Mouse (Mus musculus) liver, embryonic 14.5 days (tissue): ENCODE data around the gene Ifnl2. TPM values are rescaled to one million over a fixed set of nuclear protein-coding genes. Genes with fewer than 3 reads are reported as not detected.

Experiments
- ATAC-seq: fragments of 200-750 bp; cut with Nextera tagmentation; 2 replicates; pipeline ENCODE4 v1.8.0; 2017; ENCODE audit warnings: moderate number of reproducible peaks, mild to moderate bottlenecking, moderate library complexity; ENCODE audit not compliant: insufficient read depth
- DNase-seq, 3 experiments: peaks; one replicate each; pipeline ENCODE4 v3.0.0-alpha.2; 2012 to 2013; ENCODE audit warnings: low read depth in 3 of 3, low spot score in 3 of 3
- H3K27ac ChIP-seq: fragments of 300-500 bp; sonication (generic); 2 replicates; pipeline ENCODE4 v1.5.1; 2014; ENCODE audit warnings: moderate library complexity, mild to moderate bottlenecking, control low read depth, inconsistent platforms
- H3K27me3 ChIP-seq: fragments of 300-500 bp; sonication (generic); 2 replicates; pipeline ENCODE4 v1.6.1; 2014; ENCODE audit warnings: mild to moderate bottlenecking, low read length, moderate library complexity; ENCODE audit not compliant: control insufficient read depth, insufficient read depth
- H3K36me3 ChIP-seq: fragments of 300-500 bp; sonication (generic); replicated peaks from 2 replicates; pipeline ENCODE4 v1.6.1; 2014; ENCODE audit warnings: low read depth; ENCODE audit not compliant: control insufficient read depth, insufficient read depth
- H3K4me1 ChIP-seq, 2 experiments: fragments of 200-500 bp in 1 of 2; fragments of 300-500 bp in 1 of 2; sonication (generic) in 1 of 2; replicated peaks; 2 replicates each; pipeline ENCODE4 v1.6.1; 2012 to 2014; ENCODE audit warnings: antibody characterized with exemption in 1 of 2, inconsistent platforms in 1 of 2, low read length in 1 of 2; ENCODE audit not compliant: control insufficient read depth in 2 of 2, insufficient read depth in 2 of 2
- H3K4me2 ChIP-seq: fragments of 300-500 bp; sonication (generic); 2 replicates; pipeline ENCODE4 v1.6.1; 2014; ENCODE audit warnings: low read depth, mild to moderate bottlenecking, control low read depth, moderate library complexity
- H3K4me3 ChIP-seq, 2 experiments: fragments of 200-500 bp in 1 of 2; fragments of 300-500 bp in 1 of 2; sonication (generic) in 1 of 2; 2 replicates each; pipeline ENCODE4 v1.5.1; 2012 to 2014; ENCODE audit warnings: low read depth in 2 of 2, low read length in 2 of 2, mild to moderate bottlenecking in 2 of 2, control low read depth in 1 of 2, inconsistent platforms in 1 of 2, moderate library complexity in 1 of 2; ENCODE audit not compliant: insufficient read depth in 1 of 2
- H3K9ac ChIP-seq: fragments of 300-500 bp; sonication (generic); replicated peaks from 2 replicates; pipeline ENCODE4 v1.6.1; 2014; ENCODE audit warnings: mild to moderate bottlenecking, control low read depth, moderate library complexity
- H3K9me3 ChIP-seq: fragments of 300-500 bp; sonication (generic); 2 replicates; pipeline ENCODE4 v1.6.1; 2016; ENCODE audit warnings: low read length, mixed read lengths; ENCODE audit not compliant: control insufficient read depth
- CTCF ChIP-seq: IDR thresholded peaks from 2 replicates; pipeline ENCODE4 v1.5.1; 2016; ENCODE audit warnings: antibody characterized with exemption, low read depth, control low read depth
- EP300 ChIP-seq: IDR thresholded peaks from 2 replicates; pipeline ENCODE4 v1.6.1; 2016; ENCODE audit warnings: antibody characterized with exemption, low read depth
- WGBS: fragments of 180-500 bp; shearing (Covaris S2); extraction: QIAGEN DNeasy Blood & Tissue Kit; methylation state at CpG from one replicate; pipeline ENCODE4 v1.1.7; 2014; ENCODE audit not compliant: insufficient replicate concordance; 5-methylcytosine and 5-hydroxymethylcytosine counted together
- polyA plus RNA-seq, 2 experiments: library from polyadenylated mRNA; depleted of rRNA in 1 of 2; stranded (reverse) in 1 of 2; unstranded in 1 of 2; fragments of >200 nt; fragmentation: Nextera tagmentation in 1 of 2; extraction: Ambion mirVana in 1 of 2; gene quantifications; 2 replicates each; pipeline versions ENCODE4 v1.2.1 to v1.2.3; 2012 to 2014

The Ifnl2 gene
- polyA plus RNA-seq, 2 experiments: not detected

DNA sequence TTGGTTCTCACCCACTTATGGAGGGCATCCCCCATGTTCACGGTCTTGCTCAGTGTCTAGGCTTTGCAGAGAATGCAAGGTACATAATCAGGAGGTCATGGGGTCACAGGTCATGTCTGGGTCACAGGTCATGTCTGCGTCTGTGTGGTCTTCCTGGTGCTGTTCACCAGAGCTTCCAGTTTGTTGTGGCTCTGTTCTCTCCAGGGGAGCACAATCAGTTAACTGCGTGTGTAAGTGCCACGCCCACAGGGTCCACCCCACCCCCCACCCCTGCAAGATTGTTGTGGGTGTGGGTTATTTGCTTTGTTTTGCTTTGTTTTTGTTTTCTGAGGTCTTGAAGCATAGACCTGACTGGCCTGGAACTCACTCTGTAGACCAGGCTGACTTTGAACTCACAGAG is 26.1 kb downstream of the Ifnl2 start:
- Histone ChIP-seq H3K36me3 (no peaks in the 10 kb centered on the region), H3K4me3 (no peak overlapping the region), H3K27ac (no peak overlapping the region), H3K27me3 (peaks cover 5% of the 10 kb centered on the region; the same call in 1 of the 2 replicates), H3K9me3 (no peaks in the 10 kb centered on the region), H3K4me1 (no peaks in the 10 kb centered on the region; a peak in 1 of 4 replicates), H3K9ac (no peak overlapping the region), H3K4me2 (no peak overlapping the region)
- WGBS: 32% methylated on average over 4 of the region's 4 CpGs
- no peak for TF ChIP-seq CTCF
- no peak for TF ChIP-seq EP300
- no peak for DNase-seq
- ATAC-seq: no peak

DNA sequence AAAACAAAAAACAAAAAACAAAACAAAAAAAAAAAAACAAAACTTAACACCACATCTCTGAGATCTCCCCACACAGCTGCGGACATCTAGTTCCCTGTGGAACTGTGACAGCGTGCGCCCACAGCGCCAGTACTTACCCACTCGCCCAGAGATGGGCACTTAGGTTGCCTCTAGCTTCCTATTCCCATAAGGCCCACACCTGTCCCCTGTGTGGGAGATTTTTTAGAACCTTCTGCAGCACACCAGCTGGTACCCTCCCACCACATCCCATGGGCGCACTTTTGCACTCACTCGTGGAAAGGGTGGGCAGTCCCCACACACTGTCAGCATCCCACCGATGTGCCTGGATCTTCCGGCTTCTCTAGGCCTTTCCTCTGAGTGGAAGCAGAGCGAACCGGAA is 27.4 kb downstream of the Ifnl2 start:
- TF ChIP-seq CTCF (no peak), EP300 (no peak)
- Histone ChIP-seq H3K9me3 (no peaks in the 10 kb centered on the region), H3K36me3 (no peaks in the 10 kb centered on the region), H3K4me2 (no peak overlapping the region), H3K9ac (no peak overlapping the region), H3K27me3 (peaks cover 1% of the 10 kb centered on the region; the same call in 1 of the 2 replicates), H3K4me3 (no peak overlapping the region), H3K27ac (no peak overlapping the region), H3K4me1 (no peaks in the 10 kb centered on the region; a peak in 1 of 4 replicates)
- no peak for DNase-seq
- WGBS: 74% methylated on average over 11 of the region's 11 CpGs
- no peak for ATAC-seq

DNA sequence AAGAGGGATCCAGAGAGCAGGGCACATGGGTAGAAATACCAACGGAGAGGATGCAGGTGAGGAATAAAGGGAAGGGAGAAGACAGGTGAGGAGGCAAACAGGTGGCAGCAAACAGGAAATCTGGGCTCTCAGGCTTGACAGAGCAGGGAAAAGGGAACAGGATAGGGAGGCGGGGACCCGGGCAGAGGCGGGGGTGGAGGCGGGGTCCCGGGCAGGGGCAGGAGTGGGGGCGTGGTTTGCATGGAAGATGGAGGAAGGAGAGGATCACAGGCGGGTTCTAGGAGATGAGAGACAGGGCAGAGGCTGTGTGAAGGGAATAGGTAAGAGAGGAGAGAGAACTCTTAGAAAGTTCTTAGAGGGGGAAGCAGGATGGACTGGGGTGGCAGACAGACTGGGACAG is 31.4 kb downstream of the Ifnl2 start:
- Histone ChIP-seq H3K9me3 (no peaks in the 10 kb centered on the region), H3K27me3 (no peaks in the 10 kb centered on the region), H3K36me3 (no peaks in the 10 kb centered on the region), H3K27ac (no peak overlapping the region), H3K4me2 (no peak overlapping the region), H3K4me3 (no peak overlapping the region), H3K4me1 (no peaks in the 10 kb centered on the region), H3K9ac (no peak overlapping the region)
- TF ChIP-seq CTCF (no peak), EP300 (no peak)
- 6% methylated on average over 8 of the region's 8 CpGs for WGBS
- no peak for ATAC-seq
- DNase-seq: no peak

DNA sequence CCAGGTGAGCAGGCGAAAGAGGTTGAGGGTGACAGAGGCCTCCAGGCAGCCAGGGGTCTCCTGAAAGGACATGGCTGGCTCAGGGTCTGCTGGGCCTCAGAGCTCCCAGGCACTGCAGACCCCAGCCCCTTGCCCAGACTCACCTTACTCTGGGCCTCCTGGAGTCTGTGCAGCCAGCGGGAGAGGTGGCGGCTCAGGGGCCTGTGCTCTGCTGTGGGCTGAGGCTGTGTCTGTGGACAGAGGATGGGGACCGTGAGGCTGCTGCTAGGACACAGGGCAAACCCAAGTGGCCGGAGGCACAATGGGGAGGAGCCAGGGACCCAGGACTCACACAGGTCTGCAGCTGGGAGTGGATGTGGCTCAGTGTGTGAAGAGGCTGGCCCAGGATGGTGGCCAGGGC is 32.9 kb downstream of the Ifnl2 start:
- WGBS: 69% methylated on average over 5 of the region's 5 CpGs
- no peak for DNase-seq
- ATAC-seq: no peak

DNA sequence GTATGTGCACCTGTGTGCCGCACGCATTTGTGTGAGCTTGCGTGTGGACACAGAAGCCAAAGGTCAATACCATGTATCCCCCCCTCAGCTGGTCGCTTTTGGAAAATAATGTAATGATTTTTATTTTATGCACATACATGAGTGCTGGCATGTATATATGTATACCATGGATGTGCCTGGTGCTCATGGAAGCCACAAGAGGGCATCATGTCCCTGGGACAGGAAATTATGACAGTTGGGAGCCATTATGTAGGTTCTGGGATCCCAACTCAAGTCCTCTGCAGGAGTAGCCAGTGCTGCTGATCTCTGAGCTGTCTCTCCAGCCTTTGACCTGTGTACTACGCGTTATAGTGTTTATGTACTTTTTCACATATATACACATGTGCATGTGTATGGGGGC is 34.1 kb downstream of the Ifnl2 start:
- Histone ChIP-seq H3K4me1 (no peaks in the 10 kb centered on the region), H3K27me3 (no peaks in the 10 kb centered on the region), H3K9me3 (no peaks in the 10 kb centered on the region), H3K36me3 (no peaks in the 10 kb centered on the region), H3K9ac (no peak overlapping the region), H3K4me2 (no peak overlapping the region), H3K4me3 (no peak overlapping the region), H3K27ac (no peak overlapping the region)
- 78% methylated on average over 6 of the region's 6 CpGs for WGBS
- ATAC-seq: no peak
- no peak for DNase-seq
- TF ChIP-seq EP300: no peak
- peak; percentile 16; the same call in 1 of the 2 replicates for TF ChIP-seq CTCF

More for the DNA sequence above, 32.9 kb downstream of the Ifnl2 start:
- Histone ChIP-seq H3K27ac (no peak overlapping the region), H3K9ac (no peak overlapping the region), H3K4me3 (no peak overlapping the region), H3K27me3 (no peaks in the 10 kb centered on the region), H3K36me3 (no peaks in the 10 kb centered on the region), H3K9me3 (no peaks in the 10 kb centered on the region), H3K4me1 (no peaks in the 10 kb centered on the region), H3K4me2 (no peak overlapping the region)
- TF ChIP-seq CTCF (no peak), EP300 (no peak)
